Mouse (Mus musculus) heart, postnatal 0 days (tissue): Measurements from ENCODE around the gene Gm14295.
"Not testable (repeated sequence)": the region's sequence is repeated elsewhere in the genome, so short reads cannot be mapped to it uniquely, and the experiment has no call there.

ENCODE experiments used
- CTCF ChIP-seq: IDR thresholded peaks from 2 replicates; pipeline ENCODE4 v1.5.1; 2016; ENCODE audit warnings: antibody characterized with exemption, control low read depth, low read depth
- EP300 ChIP-seq: IDR thresholded peaks from 2 replicates; pipeline ENCODE4 v1.6.1; 2016; ENCODE audit warnings: antibody characterized with exemption, low read depth

- not testable (repeated sequence) for TF ChIP-seq CTCF, EP300
Observed at GRCm38 (mm10) chr2:176798312-176798711, at the start of gene Gm14295.
